Mouse (Mus musculus): ENCODE results near the gene P4ha2. TPM values are rescaled to one million over a fixed set of nuclear protein-coding genes. Genes with fewer than 3 reads are reported as not detected.

P4ha2 gene
- polyA plus RNA-seq, 1 experiment from 2014 or later: 51.6 TPM

- Histone ChIP-seq H3K4me2 (no peak overlapping the region), H3K4me1 (ENCODE audit: control insufficient read depth, insufficient read depth, low read length) (no peaks in the 10 kb centered on the region), H3K27me3 (ENCODE audit: control insufficient read depth, insufficient read depth, low read length) (no peaks in the 10 kb centered on the region), H3K9me3 (replicated peaks; ENCODE audit: control insufficient read depth, low read length) (no peaks in the 10 kb centered on the region), H3K4me3 (ENCODE audit: low read depth, low read length) (no peak overlapping the region), H3K27ac (ENCODE audit: low read depth, low read length) (no peak overlapping the region), H3K9ac (ENCODE audit: low read depth, low read length) (no peak overlapping the region), H3K36me3 (ENCODE audit: control insufficient read depth, insufficient read depth, low read length) (no peaks in the 10 kb centered on the region)
- 13% methylated on average over 3 of the region's 3 CpGs for WGBS (ENCODE audit: insufficient replicate concordance)
- no peak for ATAC-seq (replicated peaks; ENCODE audit: insufficient number of reproducible peaks, low FRiP score, low TSS enrichment)
Measured at GRCm38 (mm10) chr11:54144886-54145285, 45.0 kb downstream of the P4ha2 start.

DNA sequence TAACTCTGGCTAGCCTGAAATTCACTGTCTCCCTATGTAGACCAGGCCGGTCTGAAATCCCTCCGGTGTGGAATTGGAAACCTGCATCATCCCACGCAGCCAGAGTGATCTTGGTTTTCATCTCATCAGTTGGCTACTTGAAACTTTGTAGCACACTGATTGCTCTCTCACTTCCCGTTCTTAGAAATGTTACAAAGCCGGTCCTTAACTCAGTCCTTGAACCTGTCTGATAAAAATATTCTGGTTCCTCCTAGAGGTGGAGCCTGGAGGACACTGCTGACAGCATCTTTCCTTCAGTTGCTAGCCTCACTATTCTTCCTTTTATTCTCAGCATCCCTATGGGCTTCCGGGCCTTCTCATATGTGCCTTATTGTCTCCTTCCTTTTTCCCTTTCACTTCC lies 46.1 kb downstream of the P4ha2 start:
- no peak for ATAC-seq (replicated peaks; ENCODE audit: insufficient number of reproducible peaks, low FRiP score, low TSS enrichment)
- Histone ChIP-seq H3K36me3 (ENCODE audit: control insufficient read depth, insufficient read depth, low read length) (no peaks in the 10 kb centered on the region), H3K9ac (ENCODE audit: low read depth, low read length) (no peak overlapping the region), H3K4me2 (no peak overlapping the region), H3K27me3 (ENCODE audit: control insufficient read depth, insufficient read depth, low read length) (no peaks in the 10 kb centered on the region), H3K4me3 (ENCODE audit: low read depth, low read length) (no peak overlapping the region), H3K9me3 (replicated peaks; ENCODE audit: control insufficient read depth, low read length) (no peaks in the 10 kb centered on the region), H3K4me1 (ENCODE audit: control insufficient read depth, insufficient read depth, low read length) (0 out of 2 replicates have a peak, but pooled peaks cover under 1% of the 10 kb centered on the region), H3K27ac (ENCODE audit: low read depth, low read length) (no peak overlapping the region)
- WGBS (ENCODE audit: insufficient replicate concordance): 69% methylated on average over 6 of the region's 6 CpGs

- no peak overlapping the region for H3K27ac ChIP-seq (ENCODE audit: low read depth, low read length)
- H3K4me1 ChIP-seq (ENCODE audit: control insufficient read depth, insufficient read depth, low read length): 0 out of 2 replicates have a peak, but pooled peaks cover 3% of the 10 kb centered on the region
- no peak overlapping the region for H3K4me2 ChIP-seq
- ATAC-seq (replicated peaks; ENCODE audit: insufficient number of reproducible peaks, low FRiP score, low TSS enrichment): no peak
- no peaks in the 10 kb centered on the region for H3K36me3 ChIP-seq (ENCODE audit: control insufficient read depth, insufficient read depth, low read length)
- no peaks in the 10 kb centered on the region for H3K27me3 ChIP-seq (ENCODE audit: control insufficient read depth, insufficient read depth, low read length)
- WGBS (ENCODE audit: insufficient replicate concordance): 73% methylated on average over 3 of the region's 3 CpGs
- H3K4me3 ChIP-seq (ENCODE audit: low read depth, low read length): no peak overlapping the region
- H3K9ac ChIP-seq (ENCODE audit: low read depth, low read length): no peak overlapping the region
- H3K9me3 ChIP-seq (replicated peaks; ENCODE audit: control insufficient read depth, low read length): no peaks in the 10 kb centered on the region
Measured at GRCm38 (mm10) chr11:54149791-54150465, 50.0 kb downstream of the P4ha2 start.

DNA sequence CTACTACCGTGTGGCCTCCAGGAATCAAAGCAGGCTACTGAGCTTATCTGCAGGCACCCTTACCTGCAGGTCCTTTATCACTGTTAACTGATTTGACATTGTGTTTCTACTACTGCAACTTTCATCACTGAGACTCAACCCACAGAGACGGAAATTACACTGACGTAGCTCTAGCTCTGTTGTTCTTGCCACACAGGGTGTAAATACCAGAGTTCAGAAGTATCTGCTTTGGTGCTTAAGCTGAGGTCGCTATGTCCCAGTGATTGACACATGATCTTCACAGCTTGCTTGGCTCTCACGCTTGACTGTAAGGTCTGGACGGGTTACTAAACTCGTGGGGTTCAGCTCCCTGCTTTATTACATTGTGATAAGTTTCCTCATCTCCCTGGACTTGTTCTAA lies 51.2 kb downstream of the P4ha2 start:
- no peak overlapping the region for H3K9ac ChIP-seq (ENCODE audit: low read depth, low read length)
- 43% methylated on average over 7 of the region's 7 CpGs for WGBS (ENCODE audit: insufficient replicate concordance)
- H3K4me1 ChIP-seq (ENCODE audit: control insufficient read depth, insufficient read depth, low read length): 0 out of 2 replicates have a peak, but pooled peaks cover 3% of the 10 kb centered on the region
- H3K4me2 ChIP-seq: no peak overlapping the region
- no peak for ATAC-seq (replicated peaks; ENCODE audit: insufficient number of reproducible peaks, low FRiP score, low TSS enrichment)
- no peaks in the 10 kb centered on the region for H3K27me3 ChIP-seq (ENCODE audit: control insufficient read depth, insufficient read depth, low read length)
- no peak overlapping the region for H3K4me3 ChIP-seq (ENCODE audit: low read depth, low read length)
- H3K9me3 ChIP-seq (replicated peaks; ENCODE audit: control insufficient read depth, low read length): no peaks in the 10 kb centered on the region
- H3K27ac ChIP-seq (ENCODE audit: low read depth, low read length): no peak overlapping the region
- no peaks in the 10 kb centered on the region for H3K36me3 ChIP-seq (ENCODE audit: control insufficient read depth, insufficient read depth, low read length)

DNA sequence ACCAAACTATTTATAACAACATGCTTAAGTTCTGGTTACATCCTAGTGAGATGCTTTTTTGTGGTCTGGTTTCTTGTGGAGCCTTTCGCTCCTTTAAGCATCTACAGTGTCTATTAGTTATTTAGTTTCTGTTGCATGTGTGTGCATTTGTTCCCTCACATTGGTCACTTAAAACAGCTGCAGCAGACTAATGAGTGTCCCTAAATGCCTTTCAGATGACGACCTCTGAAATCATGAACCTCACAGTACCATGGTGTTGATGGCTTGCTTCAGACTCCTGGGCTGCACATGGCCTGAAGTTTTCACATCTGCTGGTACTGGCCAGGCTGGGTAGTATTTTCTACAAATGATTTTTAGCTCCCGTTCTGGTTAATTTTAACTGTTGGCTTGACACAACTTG lies 53.1 kb downstream of the P4ha2 start:
- H3K4me3 ChIP-seq (ENCODE audit: low read depth, low read length): no peak overlapping the region
- WGBS (ENCODE audit: insufficient replicate concordance): 69% methylated on average over 3 of the region's 3 CpGs

GRCm38 (mm10) chr11:54155864-54156263 lies 56.0 kb downstream of the P4ha2 start:
- Histone ChIP-seq H3K4me2 (no peak overlapping the region), H3K27ac (ENCODE audit: low read depth, low read length) (no peak overlapping the region), H3K4me1 (ENCODE audit: control insufficient read depth, insufficient read depth, low read length) (0 out of 2 replicates have a peak, but pooled peaks cover 3% of the 10 kb centered on the region), H3K9me3 (replicated peaks; ENCODE audit: control insufficient read depth, low read length) (no peaks in the 10 kb centered on the region), H3K36me3 (ENCODE audit: control insufficient read depth, insufficient read depth, low read length) (no peaks in the 10 kb centered on the region), H3K27me3 (ENCODE audit: control insufficient read depth, insufficient read depth, low read length) (no peaks in the 10 kb centered on the region), H3K9ac (ENCODE audit: low read depth, low read length) (no peak overlapping the region), H3K4me3 (ENCODE audit: low read depth, low read length) (no peak overlapping the region)
- ATAC-seq (replicated peaks; ENCODE audit: insufficient number of reproducible peaks, low FRiP score, low TSS enrichment): no peak
- 74% methylated on average over 6 of the region's 6 CpGs for WGBS (ENCODE audit: insufficient replicate concordance)

More for the DNA sequence above, 53.1 kb downstream of the P4ha2 start:
- H3K27me3 ChIP-seq (ENCODE audit: control insufficient read depth, insufficient read depth, low read length): no peaks in the 10 kb centered on the region
- H3K9ac ChIP-seq (ENCODE audit: low read depth, low read length): no peak overlapping the region
- no peaks in the 10 kb centered on the region for H3K9me3 ChIP-seq (replicated peaks; ENCODE audit: control insufficient read depth, low read length)
- H3K4me1 ChIP-seq (ENCODE audit: control insufficient read depth, insufficient read depth, low read length): 0 out of 2 replicates have a peak, but pooled peaks cover 3% of the 10 kb centered on the region
- H3K27ac ChIP-seq (ENCODE audit: low read depth, low read length): no peak overlapping the region
- no peak for ATAC-seq (replicated peaks; ENCODE audit: insufficient number of reproducible peaks, low FRiP score, low TSS enrichment)
- no peak overlapping the region for H3K4me2 ChIP-seq
- H3K36me3 ChIP-seq (ENCODE audit: control insufficient read depth, insufficient read depth, low read length): no peaks in the 10 kb centered on the region

DNA sequence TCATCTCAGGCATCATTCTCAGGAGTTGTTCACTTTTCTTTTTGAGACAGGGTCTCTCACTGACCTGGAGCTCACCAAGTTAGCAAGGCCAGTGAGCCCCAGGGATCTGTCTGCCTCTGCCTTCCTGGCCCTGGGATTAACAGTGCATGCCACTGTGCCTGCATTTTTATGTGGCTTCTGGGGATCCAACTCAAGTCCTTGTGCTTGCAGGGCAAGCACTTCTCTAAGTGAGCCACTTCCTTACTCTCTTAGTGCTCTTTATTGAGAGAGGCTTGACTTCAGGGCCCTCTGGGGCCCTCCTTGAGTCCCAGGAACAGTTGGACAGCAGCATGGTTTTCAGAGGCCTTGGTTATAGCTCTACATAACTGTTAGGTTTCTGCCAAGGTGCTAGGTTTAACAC lies 56.6 kb downstream of the P4ha2 start:
- Histone ChIP-seq H3K4me1 (ENCODE audit: control insufficient read depth, insufficient read depth, low read length) (no peaks in the 10 kb centered on the region), H3K4me3 (ENCODE audit: low read depth, low read length) (no peak overlapping the region), H3K9ac (ENCODE audit: low read depth, low read length) (no peak overlapping the region), H3K27me3 (ENCODE audit: control insufficient read depth, insufficient read depth, low read length) (no peaks in the 10 kb centered on the region), H3K27ac (ENCODE audit: low read depth, low read length) (no peak overlapping the region), H3K36me3 (ENCODE audit: control insufficient read depth, insufficient read depth, low read length) (no peaks in the 10 kb centered on the region), H3K4me2 (no peak overlapping the region), H3K9me3 (replicated peaks; ENCODE audit: control insufficient read depth, low read length) (no peaks in the 10 kb centered on the region)
- no peak for ATAC-seq (replicated peaks; ENCODE audit: insufficient number of reproducible peaks, low FRiP score, low TSS enrichment)

GRCm38 (mm10) chr11:54157586-54157985 lies 57.7 kb downstream of the P4ha2 start:
- no peak overlapping the region for H3K27ac ChIP-seq (ENCODE audit: low read depth, low read length)
- H3K36me3 ChIP-seq (ENCODE audit: control insufficient read depth, insufficient read depth, low read length): no peaks in the 10 kb centered on the region
- no peak overlapping the region for H3K4me3 ChIP-seq (ENCODE audit: low read depth, low read length)
- WGBS (ENCODE audit: insufficient replicate concordance): 86% methylated on average over 8 of the region's 8 CpGs
- no peak overlapping the region for H3K9ac ChIP-seq (ENCODE audit: low read depth, low read length)
- H3K9me3 ChIP-seq (replicated peaks; ENCODE audit: control insufficient read depth, low read length): no peaks in the 10 kb centered on the region
- no peak for ATAC-seq (replicated peaks; ENCODE audit: insufficient number of reproducible peaks, low FRiP score, low TSS enrichment)
- H3K4me2 ChIP-seq: no peak overlapping the region
- H3K4me1 ChIP-seq (ENCODE audit: control insufficient read depth, insufficient read depth, low read length): no peaks in the 10 kb centered on the region
- no peaks in the 10 kb centered on the region for H3K27me3 ChIP-seq (ENCODE audit: control insufficient read depth, insufficient read depth, low read length)

DNA sequence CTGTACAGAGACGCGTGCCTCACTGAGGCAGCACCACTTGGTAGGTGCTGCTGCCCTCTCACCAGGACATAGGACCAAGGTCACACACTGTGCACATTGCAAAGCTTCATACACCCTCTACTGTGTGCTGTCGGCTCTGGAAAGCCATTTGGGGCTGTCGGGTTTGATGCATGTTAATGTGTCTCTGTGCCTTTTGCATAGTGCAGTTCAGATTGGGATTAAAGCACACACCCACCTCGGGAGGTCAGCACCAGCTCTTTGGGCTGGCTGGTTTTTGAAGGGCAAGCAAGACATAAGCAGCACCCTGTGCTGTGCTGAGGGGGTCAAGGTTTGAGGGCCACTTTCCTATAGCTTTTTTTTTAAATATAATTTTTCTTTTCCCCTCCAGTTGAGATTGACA lies 60.5 kb downstream of the P4ha2 start:
- WGBS (ENCODE audit: insufficient replicate concordance): 70% methylated on average over 5 of the region's 5 CpGs
- H3K36me3 ChIP-seq (ENCODE audit: control insufficient read depth, insufficient read depth, low read length): no peaks in the 10 kb centered on the region

More for the DNA sequence above, 60.5 kb downstream of the P4ha2 start:
- Histone ChIP-seq H3K9ac (ENCODE audit: low read depth, low read length) (no peak overlapping the region), H3K4me1 (ENCODE audit: control insufficient read depth, insufficient read depth, low read length) (no peaks in the 10 kb centered on the region; the same call in 1 of the 2 replicates), H3K27me3 (ENCODE audit: control insufficient read depth, insufficient read depth, low read length) (no peaks in the 10 kb centered on the region), H3K27ac (ENCODE audit: low read depth, low read length) (no peak overlapping the region), H3K4me3 (ENCODE audit: low read depth, low read length) (no peak overlapping the region), H3K4me2 (no peak overlapping the region), H3K9me3 (replicated peaks; ENCODE audit: control insufficient read depth, low read length) (no peaks in the 10 kb centered on the region)
- no peak for ATAC-seq (replicated peaks; ENCODE audit: insufficient number of reproducible peaks, low FRiP score, low TSS enrichment)
